Mouse (Mus musculus): ENCODE results near the gene Gpr156. TPM values are rescaled to one million over a fixed set of nuclear protein-coding genes. Genes with fewer than 3 reads are reported as not detected.

Gene Gpr156
- polyA plus RNA-seq, 1 experiment: not detected

- peaks cover 7% of the 10 kb centered on the region for H3K4me1 ChIP-seq (ENCODE audit: control insufficient read depth, insufficient read depth, low read length)
- no peak overlapping the region for H3K4me3 ChIP-seq (ENCODE audit: insufficient read depth, low read depth, low read length)
- WGBS: 94% methylated on average over 1 of the region's 1 CpGs
- H3K27ac ChIP-seq (ENCODE audit: insufficient read depth, low read depth, low read length): no peak overlapping the region
- TF ChIP-seq POLR2A (IDR thresholded peaks at IDR 0.05; ENCODE audit: insufficient read depth, low read depth, low read length) (no peak), CTCF (IDR thresholded peaks at IDR 0.05; ENCODE audit: insufficient read depth, low read depth, low read length) (no peak)
Observed at GRCm38 (mm10) chr16:37999762-38000161, 83.5 kb downstream of the Gpr156 start.

- TF ChIP-seq CTCF (IDR thresholded peaks at IDR 0.05; ENCODE audit: insufficient read depth, low read depth, low read length) (no peak), POLR2A (IDR thresholded peaks at IDR 0.05; ENCODE audit: insufficient read depth, low read depth, low read length) (no peak)
- 73% methylated on average over 7 of the region's 7 CpGs for WGBS
- H3K4me1 ChIP-seq (ENCODE audit: control insufficient read depth, insufficient read depth, low read length): peaks cover 6% of the 10 kb centered on the region
Observed at GRCm38 (mm10) chr16:38000178-38000577, 83.9 kb downstream of the Gpr156 start.

GRCm38 (mm10) chr16:38001766-38002165 lies 85.5 kb downstream of the Gpr156 start:
- Histone ChIP-seq H3K4me1 (ENCODE audit: control insufficient read depth, insufficient read depth, low read length) (peaks cover 6% of the 10 kb centered on the region), H3K27ac (ENCODE audit: insufficient read depth, low read depth, low read length) (no peak overlapping the region), H3K4me3 (ENCODE audit: insufficient read depth, low read depth, low read length) (no peak overlapping the region)
- 78% methylated on average over 2 of the region's 2 CpGs for WGBS
- TF ChIP-seq POLR2A (IDR thresholded peaks at IDR 0.05; ENCODE audit: insufficient read depth, low read depth, low read length): no peak
- TF ChIP-seq CTCF (IDR thresholded peaks at IDR 0.05; ENCODE audit: insufficient read depth, low read depth, low read length): no peak

More at GRCm38 (mm10) chr16:38000178-38000577, 83.9 kb downstream of the Gpr156 start:
- H3K4me3 ChIP-seq (ENCODE audit: insufficient read depth, low read depth, low read length): no peak overlapping the region
- no peak overlapping the region for H3K27ac ChIP-seq (ENCODE audit: insufficient read depth, low read depth, low read length)

GRCm38 (mm10) chr16:38002485-38002884 lies 86.2 kb downstream of the Gpr156 start:
- 87% methylated on average over 3 of the region's 3 CpGs for WGBS
- TF ChIP-seq CTCF (IDR thresholded peaks at IDR 0.05; ENCODE audit: insufficient read depth, low read depth, low read length) (no peak), POLR2A (IDR thresholded peaks at IDR 0.05; ENCODE audit: insufficient read depth, low read depth, low read length) (no peak)

GRCm38 (mm10) chr16:38004486-38005020 lies 88.3 kb downstream of the Gpr156 start:
- H3K4me3 ChIP-seq (ENCODE audit: insufficient read depth, low read depth, low read length): no peak overlapping the region
- TF ChIP-seq CTCF (IDR thresholded peaks at IDR 0.05; ENCODE audit: insufficient read depth, low read depth, low read length): no peak
- no peak for TF ChIP-seq POLR2A (IDR thresholded peaks at IDR 0.05; ENCODE audit: insufficient read depth, low read depth, low read length)
- peaks cover 2% of the 10 kb centered on the region; the same call in 1 of the 2 replicates for H3K4me1 ChIP-seq (ENCODE audit: control insufficient read depth, insufficient read depth, low read length)
- WGBS: 93% methylated on average over 17 of the region's 17 CpGs
- H3K27ac ChIP-seq (ENCODE audit: insufficient read depth, low read depth, low read length): no peak overlapping the region

More at GRCm38 (mm10) chr16:38002485-38002884, 86.2 kb downstream of the Gpr156 start:
- Histone ChIP-seq H3K4me1 (ENCODE audit: control insufficient read depth, insufficient read depth, low read length) (peaks cover 6% of the 10 kb centered on the region), H3K4me3 (ENCODE audit: insufficient read depth, low read depth, low read length) (no peak overlapping the region), H3K27ac (ENCODE audit: insufficient read depth, low read depth, low read length) (no peak overlapping the region)

- H3K27ac ChIP-seq (ENCODE audit: insufficient read depth, low read depth, low read length): no peak overlapping the region
- no peaks in the 10 kb centered on the region for H3K4me1 ChIP-seq (ENCODE audit: control insufficient read depth, insufficient read depth, low read length)
- no peak overlapping the region for H3K4me3 ChIP-seq (ENCODE audit: insufficient read depth, low read depth, low read length)
- 92% methylated on average over 10 of the region's 10 CpGs for WGBS
- TF ChIP-seq POLR2A (IDR thresholded peaks at IDR 0.05; ENCODE audit: insufficient read depth, low read depth, low read length) (no peak), CTCF (IDR thresholded peaks at IDR 0.05; ENCODE audit: insufficient read depth, low read depth, low read length) (no peak)
Observed at GRCm38 (mm10) chr16:38005471-38005870, 89.2 kb downstream of the Gpr156 start.

- no peaks in the 10 kb centered on the region for H3K4me1 ChIP-seq (ENCODE audit: control insufficient read depth, insufficient read depth, low read length)
- WGBS: 76% methylated on average over 5 of the region's 5 CpGs
- H3K4me3 ChIP-seq (ENCODE audit: insufficient read depth, low read depth, low read length): no peak overlapping the region
- TF ChIP-seq POLR2A (IDR thresholded peaks at IDR 0.05; ENCODE audit: insufficient read depth, low read depth, low read length) (no peak), CTCF (IDR thresholded peaks at IDR 0.05; ENCODE audit: insufficient read depth, low read depth, low read length) (no peak)
- H3K27ac ChIP-seq (ENCODE audit: insufficient read depth, low read depth, low read length): no peak overlapping the region
Observed at GRCm38 (mm10) chr16:38008371-38008770, 92.1 kb downstream of the Gpr156 start.

GRCm38 (mm10) chr16:38009041-38009825 lies 92.9 kb downstream of the Gpr156 start:
- TF ChIP-seq CTCF (IDR thresholded peaks at IDR 0.05; ENCODE audit: insufficient read depth, low read depth, low read length) (no peak), POLR2A (IDR thresholded peaks at IDR 0.05; ENCODE audit: insufficient read depth, low read depth, low read length) (no peak)
- 92% methylated on average over 14 of the region's 14 CpGs for WGBS

GRCm38 (mm10) chr16:38011486-38011885 lies 95.2 kb downstream of the Gpr156 start:
- 91% methylated on average over 13 of the region's 13 CpGs for WGBS
- no peak overlapping the region for H3K27ac ChIP-seq (ENCODE audit: insufficient read depth, low read depth, low read length)
- no peaks in the 10 kb centered on the region for H3K4me1 ChIP-seq (ENCODE audit: control insufficient read depth, insufficient read depth, low read length)
- TF ChIP-seq CTCF (IDR thresholded peaks at IDR 0.05; ENCODE audit: insufficient read depth, low read depth, low read length): no peak
- no peak for TF ChIP-seq POLR2A (IDR thresholded peaks at IDR 0.05; ENCODE audit: insufficient read depth, low read depth, low read length)
- H3K4me3 ChIP-seq (ENCODE audit: insufficient read depth, low read depth, low read length): no peak overlapping the region

More at GRCm38 (mm10) chr16:38009041-38009825, 92.9 kb downstream of the Gpr156 start:
- no peak overlapping the region for H3K27ac ChIP-seq (ENCODE audit: insufficient read depth, low read depth, low read length)
- H3K4me1 ChIP-seq (ENCODE audit: control insufficient read depth, insufficient read depth, low read length): no peaks in the 10 kb centered on the region
- H3K4me3 ChIP-seq (ENCODE audit: insufficient read depth, low read depth, low read length): no peak overlapping the region
